Mouse (Mus musculus): ENCODE data around the gene Ephb2. TPM values are rescaled to one million over a fixed set of nuclear protein-coding genes. Genes with fewer than 3 reads are reported as not detected.

Ephb2 gene
- polyA plus RNA-seq, 1 experiment, result 7.2 TPM

GRCm38 (mm10) chr4:136731761-136732160, 104.0 kb downstream of the Ephb2 start:
- no peak for DNase-seq (ENCODE audit: low spot score)

- no peak for DNase-seq (ENCODE audit: low spot score)
Measured at GRCm38 (mm10) chr4:136731008-136731609, 104.7 kb downstream of the Ephb2 start.

DNA sequence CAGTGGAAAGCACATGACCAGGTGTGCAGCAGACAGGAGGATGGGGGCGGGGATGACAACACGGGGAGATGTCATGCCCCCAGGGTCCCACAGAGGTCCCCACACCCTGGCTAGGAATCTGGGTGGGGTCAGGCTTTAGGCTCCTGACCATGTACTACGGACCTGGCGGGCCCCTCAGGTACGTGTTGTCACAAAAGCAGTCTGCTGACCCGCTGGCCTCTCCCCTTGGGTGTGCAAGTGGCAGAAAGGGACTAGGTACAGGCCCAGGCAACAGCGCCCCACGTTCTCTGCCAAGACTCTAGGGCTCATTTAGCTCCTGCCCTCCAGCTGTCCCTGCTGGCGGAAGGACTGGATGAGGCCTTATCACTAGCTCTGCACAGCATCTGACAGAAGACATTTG, 105.3 kb downstream of the Ephb2 start:
- no peak for DNase-seq (ENCODE audit: low spot score)

- DNase-seq (ENCODE audit: low spot score), result no peak
Measured at GRCm38 (mm10) chr4:136729574-136729973, 106.2 kb downstream of the Ephb2 start.

- no peak for DNase-seq (ENCODE audit: low spot score)
Measured at GRCm38 (mm10) chr4:136726941-136727340, 108.8 kb downstream of the Ephb2 start.

DNA sequence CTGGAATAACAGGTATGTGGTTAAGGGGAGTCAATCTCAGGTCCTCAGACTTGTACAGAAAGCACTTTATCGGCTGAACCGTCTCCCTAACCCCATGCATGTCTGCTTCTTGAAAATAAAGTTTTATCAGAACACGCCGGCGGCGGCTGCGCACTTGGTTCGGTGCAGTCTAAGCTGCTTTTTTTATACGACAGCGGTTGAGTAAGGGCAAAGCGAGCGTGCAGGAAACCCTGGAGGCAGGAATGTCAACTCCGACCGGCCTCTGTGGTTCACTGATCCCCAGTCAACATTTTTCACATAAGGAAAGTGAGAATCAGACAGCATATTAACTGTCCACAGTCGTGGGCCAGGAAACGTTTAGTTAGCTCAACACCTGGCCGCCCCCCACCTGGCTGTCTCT, 111.1 kb downstream of the Ephb2 start:
- no peak for DNase-seq (ENCODE audit: low spot score)

- no peak for DNase-seq (ENCODE audit: low spot score)
Measured at GRCm38 (mm10) chr4:136722361-136723082, 113.3 kb downstream of the Ephb2 start.

DNA sequence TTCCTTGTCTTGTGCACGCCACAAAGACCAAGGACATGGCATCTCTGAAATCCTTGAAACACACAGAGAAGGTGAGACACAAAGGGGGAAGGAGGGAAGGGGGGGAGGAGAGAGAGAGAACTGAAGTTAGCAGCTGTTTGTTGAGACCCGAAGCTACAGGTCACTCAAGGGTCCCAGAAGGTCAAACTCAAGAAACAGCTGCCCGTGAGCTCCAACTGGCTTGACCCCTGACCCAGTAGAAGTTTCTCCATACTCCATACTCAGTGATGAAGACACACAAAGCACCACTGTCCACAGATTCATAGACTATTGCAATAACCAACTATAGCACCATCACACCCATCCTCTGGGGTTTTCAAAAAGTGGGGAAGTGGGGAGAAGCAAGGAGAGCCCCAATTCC, 113.9 kb downstream of the Ephb2 start:
- DNase-seq (ENCODE audit: low spot score), result no peak

GRCm38 (mm10) chr4:136720025-136720424, 115.8 kb downstream of the Ephb2 start:
- no peak for DNase-seq (ENCODE audit: low spot score)

DNA sequence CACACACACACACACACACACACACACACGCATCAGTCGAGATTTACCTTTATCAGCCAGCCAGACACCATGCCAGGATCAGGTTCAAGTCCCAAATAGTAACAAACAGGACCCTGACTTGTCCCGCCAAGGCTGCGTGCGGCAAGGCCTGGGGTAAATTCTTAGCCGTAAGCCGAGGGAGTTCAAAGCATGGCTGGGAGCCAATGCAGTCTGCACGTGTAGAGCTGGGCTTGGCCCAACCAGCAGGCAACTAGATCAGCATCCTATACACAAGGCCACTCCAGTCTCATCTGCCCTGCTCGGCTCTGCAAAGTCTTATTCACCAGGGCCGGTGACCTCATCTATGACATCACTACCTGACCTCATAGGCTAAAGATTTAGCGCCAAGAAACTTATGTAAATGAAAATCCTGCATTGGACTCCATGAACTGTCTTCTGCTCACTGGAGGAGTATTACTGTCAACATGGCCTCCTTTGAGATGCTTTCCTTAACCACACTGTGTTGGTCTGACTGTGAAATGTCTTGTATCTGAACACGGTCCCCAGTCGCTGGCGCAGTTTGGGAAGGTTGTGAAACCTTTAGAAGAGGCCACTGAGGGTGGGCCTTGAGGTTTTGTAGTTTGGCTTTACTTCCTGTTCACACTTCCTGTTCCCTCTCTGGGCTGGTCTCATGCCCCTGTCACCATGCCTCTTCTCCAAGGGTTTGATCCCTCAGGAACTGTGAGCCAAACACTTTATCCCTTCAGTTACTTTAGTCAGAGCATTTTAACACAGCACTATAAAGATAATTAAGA, 117.4 kb downstream of the Ephb2 start:
- DNase-seq (ENCODE audit: low spot score), result no peak

DNA sequence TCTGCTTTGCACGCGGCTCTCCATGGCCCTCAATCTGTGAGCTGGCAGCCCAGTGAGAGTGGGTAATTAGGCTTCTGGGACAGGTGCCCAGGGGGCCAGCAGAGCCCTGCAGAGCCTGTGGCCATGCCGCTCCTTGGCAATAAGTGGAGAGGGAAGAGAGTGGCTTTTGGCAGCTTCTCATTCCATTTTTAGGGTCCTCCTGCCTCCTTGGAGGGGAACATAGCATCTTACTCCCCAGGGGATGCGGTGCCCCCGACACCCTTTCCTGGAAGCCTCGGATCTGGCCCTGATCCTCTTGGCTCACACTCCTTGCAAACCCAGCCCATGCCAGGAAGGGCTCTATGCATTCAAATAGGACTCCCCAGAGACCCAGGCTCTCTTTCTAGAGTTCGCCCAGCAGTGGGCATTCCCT, 119.2 kb downstream of the Ephb2 start:
- DNase-seq (ENCODE audit: low spot score), result no peak

- DNase-seq (ENCODE audit: low spot score), result no peak
Measured at GRCm38 (mm10) chr4:136714530-136714929, 121.3 kb downstream of the Ephb2 start.

DNA sequence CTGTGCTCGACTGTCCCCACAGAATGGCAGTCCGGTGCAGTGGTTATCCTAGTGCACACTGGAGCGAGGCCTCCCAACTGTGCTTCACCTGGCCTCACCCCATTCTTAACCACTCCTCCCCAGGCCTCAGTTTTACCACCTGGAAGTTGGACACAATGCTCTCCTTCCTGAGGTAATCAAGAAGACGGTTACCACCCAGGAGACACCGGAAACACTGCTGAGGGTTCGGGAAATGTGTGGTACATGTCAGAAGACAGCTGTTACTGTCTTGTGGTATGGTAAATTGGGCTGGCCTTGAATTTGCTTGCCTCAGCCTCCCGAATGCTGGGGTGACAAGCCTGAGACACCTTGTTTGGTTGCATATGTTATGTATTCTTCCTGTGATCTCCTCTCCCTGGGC, 121.9 kb downstream of the Ephb2 start:
- DNase-seq (ENCODE audit: low spot score), result no peak

DNA sequence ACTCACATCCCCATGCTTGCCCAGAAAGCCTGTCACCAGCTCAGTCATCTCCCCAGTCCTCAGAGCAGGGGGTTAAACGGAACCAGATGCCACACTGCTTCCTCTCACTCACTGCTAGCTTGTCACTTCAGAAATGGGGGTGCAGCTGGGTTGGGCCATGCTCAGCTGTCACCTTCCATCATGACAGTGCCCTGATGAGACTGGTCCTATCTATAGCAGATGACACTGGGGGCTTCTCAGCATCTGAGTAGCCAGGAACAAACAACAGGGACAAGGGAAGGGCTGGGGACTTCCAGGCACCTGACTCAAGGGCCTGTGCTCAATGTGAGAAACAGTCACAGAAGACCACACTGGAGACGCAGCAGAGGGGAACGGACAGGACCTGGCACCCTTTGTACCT, 122.4 kb downstream of the Ephb2 start:
- no peak for DNase-seq (ENCODE audit: low spot score)

- DNase-seq (ENCODE audit: low spot score), result no peak
Measured at GRCm38 (mm10) chr4:136711985-136712768, 123.6 kb downstream of the Ephb2 start.

DNA sequence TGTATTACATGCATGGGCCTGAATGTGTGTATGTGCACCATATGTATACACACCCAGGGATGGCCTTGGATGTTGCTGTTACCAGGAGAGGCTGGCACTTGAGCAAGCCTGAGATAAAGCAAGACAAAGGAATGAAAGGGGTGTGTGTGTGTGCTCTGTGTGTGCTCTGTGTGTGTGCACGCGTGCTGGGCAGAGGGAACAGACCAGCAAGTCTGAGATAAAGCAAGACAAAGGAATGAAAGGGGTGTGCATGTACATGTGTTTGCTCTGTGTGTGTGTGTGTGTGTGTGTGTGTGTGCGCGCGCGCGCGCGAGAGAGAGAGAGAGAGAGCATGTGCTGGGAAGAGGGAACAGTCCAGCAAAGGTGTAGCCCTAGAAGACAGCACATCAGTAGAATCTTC, 125.4 kb downstream of the Ephb2 start:
- DNase-seq (ENCODE audit: low spot score), result no peak

DNA sequence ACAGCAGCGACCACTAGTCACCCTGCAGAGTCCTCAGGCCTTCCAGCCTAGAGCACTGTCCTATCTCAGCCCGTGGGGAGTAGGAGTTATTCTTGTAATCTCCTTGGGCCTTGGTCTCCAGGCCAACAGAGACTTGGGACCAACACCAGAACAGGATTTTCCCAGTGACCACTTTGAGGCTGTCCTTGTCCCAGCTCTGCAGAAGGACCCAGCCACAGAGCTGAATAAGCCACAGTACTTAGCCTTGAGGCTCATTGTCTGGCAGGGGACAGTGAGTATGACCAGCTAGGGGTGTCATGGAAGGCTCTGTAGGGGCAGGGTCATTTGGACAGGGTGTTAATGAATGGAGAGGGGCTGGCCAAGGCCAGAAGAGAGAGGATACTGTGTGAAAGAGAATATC, 126.8 kb downstream of the Ephb2 start:
- no peak for DNase-seq (ENCODE audit: low spot score)

DNA sequence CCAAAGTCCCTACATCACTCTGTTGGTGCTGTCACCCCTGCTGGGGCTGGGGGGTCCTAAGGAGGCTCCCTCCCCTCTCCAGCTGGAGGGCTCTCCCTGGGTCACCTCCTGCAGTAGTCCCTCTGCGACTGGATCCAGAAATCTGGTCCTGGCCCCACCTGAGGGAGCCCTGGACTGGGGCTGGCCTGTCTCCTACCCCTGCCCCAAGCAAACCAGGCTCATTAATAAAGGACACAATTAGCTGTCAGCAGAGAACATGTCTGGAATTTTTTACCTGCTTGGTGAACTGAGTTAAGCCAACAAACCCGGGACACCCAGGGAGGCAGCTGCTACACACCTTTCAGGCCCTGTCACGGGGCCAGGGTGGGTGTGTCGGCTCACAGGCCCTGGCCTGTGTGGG, 129.1 kb downstream of the Ephb2 start:
- DNase-seq (ENCODE audit: low spot score), result no peak

- no peak for DNase-seq (ENCODE audit: low spot score)
Measured at GRCm38 (mm10) chr4:136705091-136705490, 130.7 kb downstream of the Ephb2 start.

- no peak for DNase-seq (ENCODE audit: low spot score)
Measured at GRCm38 (mm10) chr4:136704551-136704950, 131.2 kb downstream of the Ephb2 start.

DNA sequence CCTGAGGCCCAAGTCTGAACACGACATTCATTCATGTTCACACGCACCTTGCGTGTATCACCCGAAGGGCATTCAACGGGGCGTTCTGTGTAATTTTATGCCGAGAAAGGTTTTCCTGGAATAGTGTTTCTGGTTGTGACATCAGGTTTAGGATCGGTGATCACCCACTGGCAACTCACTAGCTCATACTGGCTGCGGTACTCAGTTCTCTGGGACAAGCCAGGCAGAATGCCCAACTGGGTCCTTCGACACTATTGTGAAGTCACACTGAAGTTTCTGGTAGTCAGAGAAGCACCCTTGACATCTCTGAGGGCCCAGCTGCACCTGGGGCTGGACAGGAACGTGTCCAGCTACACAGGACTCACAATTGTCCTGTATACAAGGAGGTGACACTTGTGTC, 132.4 kb downstream of the Ephb2 start:
- no peak for DNase-seq (ENCODE audit: low spot score)

DNA sequence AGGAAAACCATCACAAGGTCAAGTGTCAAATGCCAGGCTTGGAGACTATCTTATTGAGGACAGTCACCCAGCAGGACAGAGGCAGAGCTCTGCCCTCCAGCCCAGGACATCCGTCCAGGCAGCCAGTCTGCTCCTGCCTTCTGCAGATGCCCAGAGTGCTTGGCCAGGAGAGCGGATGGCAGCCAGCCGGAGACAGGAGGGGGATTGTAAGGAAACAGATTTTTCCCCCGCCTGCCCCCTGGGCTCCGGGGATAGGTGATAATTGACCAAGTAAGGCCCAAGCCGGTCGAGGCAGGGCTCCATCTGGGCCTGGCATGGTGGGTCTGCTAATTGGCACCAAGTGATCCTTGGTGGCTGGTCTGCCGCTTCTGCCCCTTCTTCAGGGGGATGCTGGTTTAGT, 133.3 kb downstream of the Ephb2 start:
- no peak for DNase-seq (ENCODE audit: low spot score)

All from urinary bladder, adult 2 months (tissue).